Mouse (Mus musculus): ENCODE data around the gene Mycbp. TPM values are rescaled to one million over a fixed set of nuclear protein-coding genes. Genes with fewer than 3 reads are reported as not detected.
A peak's percentile ranks its signal among the peaks of the same experiment; 100 is the strongest.

Gene Mycbp
- total and polyA plus RNA-seq, 3 experiments, result 54.2 to 86.6 TPM; not detected in 1

DNA sequence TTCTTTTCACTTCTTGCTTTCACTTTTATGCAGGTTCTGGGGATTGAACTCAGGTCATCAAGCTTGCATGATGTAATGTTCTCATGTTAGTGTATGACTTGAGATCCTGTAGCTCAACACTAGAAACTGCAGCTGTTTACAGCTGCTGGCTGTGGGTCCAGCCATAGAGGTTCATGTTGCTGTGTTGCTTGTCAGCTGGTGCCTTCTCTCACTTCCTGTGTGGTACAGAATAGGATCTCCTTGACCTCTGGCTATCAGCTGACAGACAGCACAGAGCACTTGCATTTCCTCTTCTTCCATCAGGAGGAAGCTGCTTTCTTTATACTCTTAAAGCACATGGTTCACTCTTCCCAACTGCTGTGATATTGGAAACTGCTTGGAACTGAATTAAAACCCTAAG, 23.3 kb downstream of the Mycbp start (continued):
- TF ChIP-seq E2F4 (IDR thresholded peaks at IDR 0.05; ENCODE audit: borderline replicate concordance, low read depth, low read length) (no peak), CHD1 (IDR thresholded peaks at IDR 0.05; ENCODE audit: low read depth, low read length) (no peak), ZKSCAN1 (IDR thresholded peaks at IDR 0.05; ENCODE audit: low read depth, low read length) (no peak), TAL1 (IDR thresholded peaks at IDR 0.05; ENCODE audit: low read length) (peak; percentile 21), CTCF (IDR thresholded peaks at IDR 0.05 in 2 of 3, conservative IDR thresholded peaks at IDR 0.05 in 1 of 3; ENCODE audit: control insufficient read depth in 1 of 3, insufficient read depth in 1 of 3, low read depth in 2 of 3, low read length in 3 of 3, poor library complexity in 1 of 3, severe bottlenecking in 1 of 3) (no peak), ETS1 (IDR thresholded peaks at IDR 0.05; ENCODE audit: low read depth, low read length) (peak; percentile 97), SIN3A (IDR thresholded peaks at IDR 0.05; ENCODE audit: low read length) (peak; percentile 85), KAT2A (conservative IDR thresholded peaks at IDR 0.05; ENCODE audit: low read depth, low read length) (no peak), MAZ (IDR thresholded peaks at IDR 0.05; ENCODE audit: low read depth, low read length) (no peak)

DNA sequence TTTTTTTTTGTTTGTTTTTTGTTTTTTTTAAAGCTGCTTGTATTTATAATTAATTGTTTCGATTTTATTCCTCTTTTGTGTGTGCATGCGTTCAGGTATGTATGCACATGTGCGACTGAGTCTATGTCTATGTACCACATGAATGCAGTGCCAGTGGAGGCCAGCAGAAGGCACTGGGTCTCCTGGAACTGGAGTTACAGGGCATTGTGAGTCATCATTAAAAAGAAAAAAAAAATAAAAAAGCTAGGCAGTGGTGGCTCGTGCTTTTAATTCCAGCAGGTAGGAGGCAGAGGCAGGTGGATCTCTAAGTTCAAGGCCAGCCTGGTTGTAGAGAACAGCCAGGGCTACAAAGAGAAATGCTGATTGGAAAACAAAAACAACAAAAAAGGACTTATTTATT, 25.4 kb downstream of the Mycbp start:
- DNase-seq (ENCODE audit: low read depth, low spot score), result no peak
- Histone ChIP-seq H3K27me3 (ENCODE audit: control insufficient read depth in 1 of 2, insufficient read depth in 2 of 2, low read length in 2 of 2) (no peaks in the 10 kb centered on the region), H3K36me3 (ENCODE audit: control insufficient read depth in 1 of 2, insufficient read depth in 2 of 2, low read length in 2 of 2) (peaks cover 7 to 18% of the 10 kb centered on the region in 2 experiments), H3K27ac (ENCODE audit: control insufficient read depth, low read depth, low read length) (no peak overlapping the region), H3K4me3 (ENCODE audit: control insufficient read depth in 1 of 2, insufficient read depth in 1 of 2, low read depth in 2 of 2, low read length in 2 of 2) (no peak overlapping the region), H3K79me2 (ENCODE audit: control insufficient read depth, insufficient read depth, low read length, poor library complexity) (no peaks in the 10 kb centered on the region), H3K4me1 (ENCODE audit: control insufficient read depth in 1 of 2, insufficient read depth in 2 of 2, low read length in 2 of 2) (peaks cover 0 to 5% of the 10 kb centered on the region in 2 experiments; a peak in 2 of 4 replicates), H3K9me3 (replicated peaks; ENCODE audit: insufficient read depth, low read length) (no peaks in the 10 kb centered on the region), H3K9ac (ENCODE audit: control insufficient read depth, low read depth, low read length, poor library complexity, severe bottlenecking) (no peak overlapping the region)
- no peak for TF ChIP-seq ELF1 (IDR thresholded peaks at IDR 0.05; ENCODE audit: low read depth, low read length)
- peak in 2 of 3 experiments; percentile 7 to 11; a peak in 1 of 6 replicates for TF ChIP-seq CTCF (IDR thresholded peaks at IDR 0.05 in 2 of 3, conservative IDR thresholded peaks at IDR 0.05 in 1 of 3; ENCODE audit: control insufficient read depth in 1 of 3, insufficient read depth in 1 of 3, low read depth in 2 of 3, low read length in 3 of 3, poor library complexity in 1 of 3, severe bottlenecking in 1 of 3)

DNA sequence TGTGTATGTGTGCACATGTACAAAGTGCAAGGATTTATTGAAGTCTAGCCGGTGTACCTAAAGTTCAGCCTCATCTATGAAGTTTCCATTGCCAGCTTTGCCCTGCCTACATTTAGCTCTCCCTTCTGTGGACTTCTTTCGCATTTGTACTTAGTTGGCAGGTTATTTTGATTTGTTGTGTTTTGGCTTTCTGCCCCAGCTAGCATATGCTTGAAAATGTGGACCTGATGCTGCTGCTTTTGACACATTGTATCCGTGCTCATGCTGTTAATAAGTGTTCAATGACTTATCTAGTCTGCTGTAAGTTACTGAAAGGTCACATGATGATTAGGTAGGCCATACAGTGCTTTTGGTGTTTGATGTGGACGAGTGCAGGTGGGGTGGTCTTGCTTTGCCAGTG, 29.7 kb downstream of the Mycbp start:
- TF ChIP-seq GABPA (IDR thresholded peaks at IDR 0.05; ENCODE audit: low read depth, low read length) (no peak), TCF12 (IDR thresholded peaks at IDR 0.05; ENCODE audit: low read depth, low read length) (no peak), USF1 (IDR thresholded peaks at IDR 0.05; ENCODE audit: low read depth, low read length) (no peak), SMC3 (IDR thresholded peaks at IDR 0.05; ENCODE audit: low read depth, low read length) (no peak), POLR2AphosphoS2 (IDR thresholded peaks at IDR 0.05; ENCODE audit: low read length) (no peak), USF2 (IDR thresholded peaks at IDR 0.05; ENCODE audit: borderline replicate concordance in 1 of 2, insufficient read depth in 1 of 2, low read depth in 1 of 2, low read length in 2 of 2) (no peak)
- Histone ChIP-seq H3K27ac (ENCODE audit: control insufficient read depth, low read depth, low read length) (no peak overlapping the region), H3K27me3 (ENCODE audit: control insufficient read depth in 1 of 2, insufficient read depth in 2 of 2, low read length in 2 of 2) (no peaks in the 10 kb centered on the region), H3K4me3 (ENCODE audit: control insufficient read depth in 1 of 2, insufficient read depth in 1 of 2, low read depth in 2 of 2, low read length in 2 of 2) (no peak overlapping the region), H3K79me2 (ENCODE audit: control insufficient read depth, insufficient read depth, low read length, poor library complexity) (no peaks in the 10 kb centered on the region), H3K36me3 (ENCODE audit: control insufficient read depth in 1 of 2, insufficient read depth in 2 of 2, low read length in 2 of 2) (peaks cover 0 to 1% of the 10 kb centered on the region in 2 experiments; a peak in 1 of 4 replicates), H3K4me1 (ENCODE audit: control insufficient read depth in 1 of 2, insufficient read depth in 2 of 2, low read length in 2 of 2) (no peaks in the 10 kb centered on the region), H3K9ac (ENCODE audit: control insufficient read depth, low read depth, low read length, poor library complexity, severe bottlenecking) (no peak overlapping the region), H3K9me3 (replicated peaks; ENCODE audit: insufficient read depth, low read length) (no peaks in the 10 kb centered on the region)
- DNase-seq (ENCODE audit: low read depth, low spot score), result no peak
